Mouse (Mus musculus) embryonic facial prominence, embryonic 10.5 days (tissue): ENCODE data around the gene Gm13287. TPM values are rescaled to one million over a fixed set of nuclear protein-coding genes. Genes with fewer than 3 reads are reported as not detected.
"Not testable (repeated sequence)": the region's sequence is repeated elsewhere in the genome, so short reads cannot be mapped to it uniquely, and the experiment has no call there.

Source experiments
- DNase-seq: peaks from one replicate; pipeline ENCODE4 v3.0.0-alpha.2; 2017; ENCODE audit warnings: low spot score
- H3K27ac ChIP-seq: fragments of 300-500 bp; sonication (generic); replicated peaks from 2 replicates; pipeline ENCODE4 v1.5.1; 2016; ENCODE audit warnings: mild to moderate bottlenecking
- H3K27me3 ChIP-seq: fragments of 300-500 bp; sonication (generic); replicated peaks from 2 replicates; pipeline ENCODE4 v1.6.1; 2016; ENCODE audit warnings: low read depth, mild to moderate bottlenecking; ENCODE audit not compliant: poor library complexity, severe bottlenecking
- H3K36me3 ChIP-seq: fragments of 300-500 bp; sonication (generic); replicated peaks from 2 replicates; pipeline ENCODE4 v1.6.1; 2016; ENCODE audit warnings: mild to moderate bottlenecking, moderate library complexity
- H3K4me1 ChIP-seq: fragments of 300-500 bp; sonication (generic); 2 replicates; pipeline ENCODE4 v1.6.1; 2016
- H3K4me3 ChIP-seq: fragments of 300-500 bp; sonication (generic); 2 replicates; pipeline ENCODE4 v1.5.1; 2016; ENCODE audit warnings: mild to moderate bottlenecking, moderate library complexity
- H3K9me3 ChIP-seq: fragments of 300-500 bp; sonication (generic); 2 replicates; pipeline ENCODE4 v1.6.1; 2016; ENCODE audit warnings: mild to moderate bottlenecking
- WGBS: fragments of 180-500 bp; shearing (Covaris S2); methylation state at CpG from one replicate; pipeline ENCODE4 v1.1.7; 2016; 5-methylcytosine and 5-hydroxymethylcytosine counted together
- polyA plus RNA-seq: library from polyadenylated mRNA; unstranded; fragments of >200 nt; fragmentation: Nextera tagmentation; extraction: Ambion mirVana; gene quantifications from 2 replicates; pipeline ENCODE4 v1.2.1, GENCODE M21; 2016

Gene Gm13287
- polyA plus RNA-seq, 1 experiment from 2014 or later: not detected

GRCm38 (mm10) chr4:88819659-88820058 lies 16.6 kb downstream of the Gm13287 start, which contains the start of gene Ifna11:
TSS of gene Ifna11 (plus strand) at chr4:88819959.
- Histone ChIP-seq H3K27ac (no peak within 1 kb of the TSS), H3K27me3 (no peaks in the 10 kb centered on the region), H3K4me3 (no peak within 1 kb of the TSS), H3K9me3 (no peaks in the 10 kb centered on the region), H3K4me1 (no peaks in the 10 kb centered on the region), H3K36me3 (no peaks in the 10 kb centered on the region)
- WGBS: 82% methylated on average over 1 of the region's 1 CpGs
- DNase-seq: no peak

GRCm38 (mm10) chr4:88822995-88823394 lies 19.9 kb downstream of the Gm13287 start:
- Histone ChIP-seq H3K36me3 (no peaks in the 10 kb centered on the region), H3K4me1 (no peaks in the 10 kb centered on the region), H3K27me3 (no peaks in the 10 kb centered on the region), H3K27ac (no peak overlapping the region), H3K9me3 (no peaks in the 10 kb centered on the region), H3K4me3 (no peak overlapping the region)
- WGBS: 27% methylated on average over 4 of the region's 4 CpGs
- no peak for DNase-seq

- not testable (repeated sequence) for H3K9me3 ChIP-seq, H3K27ac ChIP-seq, H3K36me3 ChIP-seq, H3K27me3 ChIP-seq, H3K4me1 ChIP-seq, H3K4me3 ChIP-seq, DNase-seq
Observed at GRCm38 (mm10) chr4:88827116-88827515, 24.1 kb downstream of the Gm13287 start, which contains the start of gene Ifna6. TSS of gene Ifna6 (plus strand) at chr4:88827416.

DNA sequence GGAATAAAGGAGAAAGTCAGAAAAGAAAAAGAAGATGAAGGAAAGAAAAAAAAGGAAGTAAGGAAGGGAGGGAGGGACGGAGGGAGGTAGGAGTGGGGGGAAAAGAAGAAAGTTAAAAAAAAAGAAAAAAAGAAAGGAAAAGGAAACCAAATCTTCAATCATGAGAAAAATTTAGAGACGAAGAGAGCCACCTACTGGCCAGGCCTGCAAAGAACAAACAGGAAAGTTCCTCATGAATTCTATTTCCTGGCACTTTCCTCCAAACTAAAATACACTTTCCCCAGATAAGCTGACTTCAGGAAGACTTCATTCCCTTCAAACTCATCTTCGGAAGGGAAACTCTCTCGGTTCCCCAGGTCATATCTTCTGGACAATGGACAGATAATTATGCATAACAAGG lies 27.5 kb downstream of the Gm13287 start:
- Histone ChIP-seq H3K4me1 (no peaks in the 10 kb centered on the region), H3K36me3 (no peaks in the 10 kb centered on the region), H3K9me3 (no peaks in the 10 kb centered on the region), H3K27ac (no peak overlapping the region), H3K4me3 (no peak overlapping the region), H3K27me3 (no peaks in the 10 kb centered on the region)
- 31% methylated on average over 4 of the region's 4 CpGs for WGBS
- DNase-seq: peak; percentile 22

GRCm38 (mm10) chr4:88835225-88835624 lies 32.2 kb downstream of the Gm13287 start, which contains the start of gene Ifna5:
TSS of gene Ifna5 (plus strand) at chr4:88835525.
- not testable (repeated sequence) for H3K4me3 ChIP-seq, H3K9me3 ChIP-seq

GRCm38 (mm10) chr4:88838828-88839227 lies 35.8 kb downstream of the Gm13287 start:
- DNase-seq: no peak
- Histone ChIP-seq H3K36me3 (no peaks in the 10 kb centered on the region), H3K4me1 (peaks cover 6% of the 10 kb centered on the region), H3K27ac (no peak overlapping the region), H3K4me3 (no peak overlapping the region), H3K27me3 (no peaks in the 10 kb centered on the region), H3K9me3 (no peaks in the 10 kb centered on the region)
- 38% methylated on average over 3 of the region's 3 CpGs for WGBS

More at GRCm38 (mm10) chr4:88835225-88835624, 32.2 kb downstream of the Gm13287 start, which contains the start of gene Ifna5:
- 74% methylated on average over 1 of the region's 1 CpGs for WGBS
- not testable (repeated sequence) for H3K27ac ChIP-seq, H3K36me3 ChIP-seq, H3K27me3 ChIP-seq, H3K4me1 ChIP-seq, DNase-seq

- Histone ChIP-seq H3K36me3 (no peaks in the 10 kb centered on the region), H3K27ac (no peak overlapping the region), H3K4me3 (no peak overlapping the region), H3K4me1 (peaks cover 6% of the 10 kb centered on the region), H3K27me3 (no peaks in the 10 kb centered on the region), H3K9me3 (no peaks in the 10 kb centered on the region)
- 84% methylated on average over 3 of the region's 3 CpGs for WGBS
- no peak for DNase-seq
Observed at GRCm38 (mm10) chr4:88840058-88840457, 37.0 kb downstream of the Gm13287 start.

DNA sequence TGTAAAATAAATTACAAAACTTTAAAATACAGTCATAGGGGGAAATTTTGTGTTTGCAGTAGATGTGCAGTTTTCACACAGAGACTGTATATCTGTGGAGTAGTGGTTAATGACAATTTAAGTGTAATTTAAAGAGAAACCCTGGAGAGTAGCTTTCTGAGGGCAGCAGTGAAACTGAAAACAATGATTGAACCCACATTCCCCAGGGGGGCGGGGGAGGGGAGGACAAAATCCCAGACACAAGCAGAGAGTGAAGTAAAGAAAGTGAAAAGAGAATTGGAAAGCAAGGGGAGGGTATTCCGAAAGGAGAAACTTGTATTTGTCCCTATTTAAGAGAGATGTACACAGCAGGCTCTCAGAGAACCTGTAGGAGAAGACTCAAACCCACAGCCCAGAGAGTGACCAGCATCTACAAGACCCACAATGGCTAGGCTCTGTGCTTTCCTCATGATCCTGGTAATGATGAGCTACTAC lies 38.4 kb downstream of the Gm13287 start, which contains the start of gene Ifna4:
Gene Ifna4 (plus strand): TSS at position 424 of the 474 bp plus-strand sequence.
- DNase-seq: no peak
- 40% methylated on average over 2 of the region's 2 CpGs for WGBS
- H3K27ac ChIP-seq: no peak within 1 kb of the TSS
- H3K4me3 ChIP-seq: no peak within 1 kb of the TSS
- H3K9me3 ChIP-seq: no peaks in the 10 kb centered on the region
- H3K4me1 ChIP-seq: peaks cover 6% of the 10 kb centered on the region
- no peaks in the 10 kb centered on the region for H3K36me3 ChIP-seq
- H3K27me3 ChIP-seq: no peaks in the 10 kb centered on the region

GRCm38 (mm10) chr4:88845334-88845733 lies 42.3 kb downstream of the Gm13287 start:
- WGBS: 54% methylated on average over 2 of the region's 2 CpGs
- Histone ChIP-seq H3K4me1 (peaks cover 6% of the 10 kb centered on the region), H3K36me3 (no peaks in the 10 kb centered on the region), H3K27ac (no peak overlapping the region), H3K4me3 (no peak overlapping the region), H3K27me3 (no peaks in the 10 kb centered on the region), H3K9me3 (no peaks in the 10 kb centered on the region)
- no peak for DNase-seq

DNA sequence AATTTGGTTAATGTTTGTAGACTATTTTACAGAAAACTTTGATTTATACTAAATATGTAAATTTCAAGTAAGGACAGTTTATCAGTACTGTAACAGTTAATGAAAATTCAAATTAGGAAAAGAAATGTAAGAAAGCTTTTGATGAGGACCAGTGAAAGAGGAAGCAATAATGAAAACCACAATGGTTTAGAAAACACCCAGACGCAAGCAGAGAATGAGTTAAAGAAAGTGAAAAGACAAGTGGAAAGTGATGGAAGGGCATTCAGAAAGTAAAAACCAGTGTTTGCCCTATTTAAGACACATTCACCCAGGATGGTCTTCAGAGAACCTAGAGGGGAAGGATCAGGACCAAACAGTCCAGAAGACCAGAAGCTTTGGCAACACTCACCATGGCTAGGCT lies 46.6 kb downstream of the Gm13287 start, which contains the start of gene Ifna1:
Gene Ifna1 (plus strand): TSS at position 390 of the 400 bp plus-strand sequence.
- WGBS: 78% methylated on average over 1 of the region's 1 CpGs
- Histone ChIP-seq H3K36me3 (no peaks in the 10 kb centered on the region), H3K4me3 (no peak within 1 kb of the TSS), H3K4me1 (0 out of 2 replicates have a peak, but pooled peaks cover 3% of the 10 kb centered on the region), H3K27ac (no peak within 1 kb of the TSS), H3K27me3 (no peaks in the 10 kb centered on the region), H3K9me3 (no peaks in the 10 kb centered on the region)
- DNase-seq: no peak

DNA sequence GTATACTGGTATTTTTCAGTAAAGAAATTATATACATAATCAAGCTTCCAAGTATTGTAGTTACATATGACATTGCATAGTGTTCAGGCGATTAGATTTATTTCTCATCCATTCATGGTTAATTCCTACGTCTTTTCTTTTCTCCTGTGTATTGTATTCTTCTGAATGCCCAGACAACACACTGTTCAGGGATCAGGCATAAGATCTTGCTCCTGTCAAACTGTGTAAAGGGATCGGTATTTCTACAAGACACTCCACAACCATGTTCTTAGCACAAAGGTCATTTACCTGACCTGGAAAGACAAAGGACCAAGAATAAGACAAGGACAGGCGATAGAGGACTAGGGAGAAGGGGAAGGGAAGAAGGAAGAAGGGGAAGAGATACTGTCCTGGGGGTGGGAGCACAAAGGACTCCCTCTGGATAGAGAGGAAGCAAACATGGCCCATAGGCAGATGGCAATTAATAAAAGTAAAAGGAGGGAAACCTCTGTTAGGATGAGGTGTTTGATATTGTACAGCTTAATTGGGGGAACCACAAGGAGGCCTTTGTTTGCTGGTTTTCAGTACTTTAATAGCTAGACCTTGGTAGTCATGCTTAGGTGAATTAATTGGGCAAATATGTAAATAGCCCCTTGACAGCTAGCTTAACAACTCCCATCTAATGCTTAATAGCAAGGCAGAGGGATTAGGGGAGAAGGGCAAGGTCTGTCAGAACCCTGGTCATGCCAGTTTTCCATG lies 48.1 kb downstream of the Gm13287 start:
- H3K27ac ChIP-seq: no peak overlapping the region
- no peaks in the 10 kb centered on the region for H3K36me3 ChIP-seq
- H3K4me1 ChIP-seq: 0 out of 2 replicates have a peak, but pooled peaks cover 3% of the 10 kb centered on the region
- no peak for DNase-seq
- WGBS: 59% methylated on average over 4 of the region's 4 CpGs
- H3K4me3 ChIP-seq: no peak overlapping the region
- no peaks in the 10 kb centered on the region for H3K27me3 ChIP-seq
- no peaks in the 10 kb centered on the region for H3K9me3 ChIP-seq
